Mouse (Mus musculus): ENCODE measurements around the gene Spag9. TPM values are rescaled to one million over a fixed set of nuclear protein-coding genes. Genes with fewer than 3 reads are reported as not detected.

The Spag9 gene
- total and polyA plus RNA-seq, 2 experiments from 2014 or later: 80.7 to 131 TPM

DNA sequence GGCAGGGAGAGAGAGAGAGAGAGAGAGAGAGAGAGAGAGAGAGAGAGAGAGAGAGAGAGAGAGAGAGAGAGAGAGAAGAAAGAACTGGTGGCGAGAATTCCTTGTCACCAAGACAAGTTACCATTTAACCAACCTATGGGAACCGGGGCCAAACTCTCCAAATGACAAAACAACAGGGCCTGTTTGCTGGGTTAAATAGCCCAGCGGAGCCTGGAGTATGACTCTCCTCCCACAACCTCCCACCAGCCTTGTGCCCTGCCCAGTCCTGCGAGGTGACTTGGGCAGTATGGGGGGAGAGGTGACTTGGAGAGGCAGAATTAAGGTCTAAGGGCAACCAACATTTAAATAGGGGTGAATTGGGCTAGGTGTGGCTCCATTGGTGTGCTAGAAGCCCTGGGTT lies 169.9 kb downstream of the Spag9 start:
- WGBS: 83% methylated on average over 4 of the region's 4 CpGs
- no peak overlapping the region for H3K4me2 ChIP-seq (ENCODE audit: low read depth, low read length, poor library complexity, severe bottlenecking)
- H3K9ac ChIP-seq (replicated peaks; ENCODE audit: low read length, poor library complexity, severe bottlenecking): no peak overlapping the region
- H3K9me3 ChIP-seq (ENCODE audit: low read length): no peaks in the 10 kb centered on the region
- peaks cover 11% of the 10 kb centered on the region for H3K4me1 ChIP-seq (ENCODE audit: insufficient read depth, low read length)
- ATAC-seq (ENCODE audit: low FRiP score) (no peak), DNase-seq (ENCODE audit: low spot score) (no peak)
- H3K36me3 ChIP-seq (ENCODE audit: insufficient read depth, low read length): no peaks in the 10 kb centered on the region
- no peak overlapping the region for H3K27ac ChIP-seq (ENCODE audit: low read depth, low read length)
- no peaks in the 10 kb centered on the region for H3K27me3 ChIP-seq (ENCODE audit: insufficient read depth, low read length)
- TF ChIP-seq CTCF (IDR thresholded peaks at IDR 0.05): no peak
- no peak overlapping the region for H3K4me3 ChIP-seq (ENCODE audit: low read depth, low read length)

DNA sequence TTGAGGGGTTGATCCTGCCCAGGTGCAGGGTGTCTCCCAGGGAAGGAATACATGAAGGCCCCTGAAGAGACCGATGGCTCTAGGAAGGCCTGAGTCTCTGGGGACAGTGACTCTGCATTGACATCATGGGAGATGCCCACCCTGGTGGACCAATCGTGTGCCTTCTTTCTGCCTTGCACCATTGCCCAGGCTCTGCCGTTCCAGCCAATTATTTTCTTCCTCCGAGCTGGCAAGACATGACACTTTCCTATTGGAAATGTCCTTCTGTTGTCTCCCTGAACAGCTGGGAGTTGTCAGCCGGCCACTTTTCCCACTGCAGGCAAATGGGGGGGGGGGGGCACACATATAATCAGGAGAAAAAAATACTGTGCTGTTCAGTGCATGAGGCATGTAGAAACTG lies 172.3 kb downstream of the Spag9 start:
- peak; percentile 54 for DNase-seq (ENCODE audit: low spot score)
- Histone ChIP-seq H3K4me2 (ENCODE audit: low read depth, low read length, poor library complexity, severe bottlenecking) (no peak overlapping the region), H3K27me3 (ENCODE audit: insufficient read depth, low read length) (no peaks in the 10 kb centered on the region), H3K9me3 (ENCODE audit: low read length) (no peaks in the 10 kb centered on the region), H3K4me1 (ENCODE audit: insufficient read depth, low read length) (no peaks in the 10 kb centered on the region), H3K4me3 (ENCODE audit: low read depth, low read length) (no peak overlapping the region), H3K9ac (replicated peaks; ENCODE audit: low read length, poor library complexity, severe bottlenecking) (no peak overlapping the region), H3K36me3 (ENCODE audit: insufficient read depth, low read length) (no peaks in the 10 kb centered on the region), H3K27ac (ENCODE audit: low read depth, low read length) (no peak overlapping the region)
- 50% methylated on average over 5 of the region's 5 CpGs for WGBS
- no peak for ATAC-seq (ENCODE audit: low FRiP score)
- TF ChIP-seq CTCF (IDR thresholded peaks at IDR 0.05): no peak

DNA sequence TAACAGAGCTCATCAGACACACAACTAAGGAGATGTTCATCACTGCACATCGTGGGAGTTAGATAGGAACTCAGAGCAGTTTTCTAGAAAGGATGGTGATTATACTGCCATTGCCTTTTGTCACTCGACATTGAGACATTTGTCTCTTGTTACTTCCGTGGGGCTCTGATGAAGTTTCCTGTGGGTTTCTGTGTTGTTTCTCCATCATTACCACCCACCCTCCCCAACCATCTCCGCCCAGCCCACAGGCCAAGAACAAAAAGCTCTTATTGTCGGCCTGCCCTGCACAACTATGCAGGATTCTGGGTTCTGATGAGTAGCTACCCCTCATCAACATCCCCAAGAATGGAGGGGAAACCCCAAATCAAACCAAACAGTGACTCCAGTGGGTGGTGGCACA lies 173.7 kb downstream of the Spag9 start:
- H3K27me3 ChIP-seq (ENCODE audit: insufficient read depth, low read length): no peaks in the 10 kb centered on the region
- no peak overlapping the region for H3K4me3 ChIP-seq (ENCODE audit: low read depth, low read length)
- no peak for DNase-seq (ENCODE audit: low spot score)
- no peaks in the 10 kb centered on the region for H3K4me1 ChIP-seq (ENCODE audit: insufficient read depth, low read length)
- no peaks in the 10 kb centered on the region for H3K9me3 ChIP-seq (ENCODE audit: low read length)
- no peak for ATAC-seq (ENCODE audit: low FRiP score)
- H3K4me2 ChIP-seq (ENCODE audit: low read depth, low read length, poor library complexity, severe bottlenecking): no peak overlapping the region
- no peak overlapping the region for H3K9ac ChIP-seq (replicated peaks; ENCODE audit: low read length, poor library complexity, severe bottlenecking)
- no peak overlapping the region for H3K27ac ChIP-seq (ENCODE audit: low read depth, low read length)
- no peaks in the 10 kb centered on the region for H3K36me3 ChIP-seq (ENCODE audit: insufficient read depth, low read length)
- no peak for TF ChIP-seq CTCF (IDR thresholded peaks at IDR 0.05)
- 83% methylated on average over 5 of the region's 5 CpGs for WGBS

DNA sequence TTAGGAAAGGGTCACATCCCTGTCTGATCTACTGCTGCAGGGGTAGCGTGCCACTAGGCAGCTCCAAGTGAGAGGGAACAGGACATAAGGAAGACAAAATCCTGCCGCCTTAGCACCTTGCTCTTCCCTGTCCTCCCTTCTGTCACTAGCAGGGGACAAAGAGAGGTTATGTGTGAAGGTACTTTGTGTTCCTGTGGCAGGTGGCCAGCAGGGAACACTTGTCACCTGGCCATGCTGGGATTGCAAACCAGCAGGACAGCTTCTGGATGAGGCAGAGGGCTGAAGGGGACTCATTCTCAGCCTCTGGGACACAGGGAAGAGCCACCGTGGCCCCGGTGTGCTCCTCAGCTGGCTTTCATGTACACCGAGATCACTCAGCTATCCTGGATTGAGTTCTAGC lies 175.8 kb downstream of the Spag9 start:
- Histone ChIP-seq H3K9ac (replicated peaks; ENCODE audit: low read length, poor library complexity, severe bottlenecking) (no peak overlapping the region), H3K27me3 (ENCODE audit: insufficient read depth, low read length) (no peaks in the 10 kb centered on the region), H3K4me3 (ENCODE audit: low read depth, low read length) (no peak overlapping the region), H3K4me2 (ENCODE audit: low read depth, low read length, poor library complexity, severe bottlenecking) (no peak overlapping the region), H3K4me1 (ENCODE audit: insufficient read depth, low read length) (no peaks in the 10 kb centered on the region), H3K9me3 (ENCODE audit: low read length) (no peaks in the 10 kb centered on the region), H3K36me3 (ENCODE audit: insufficient read depth, low read length) (no peaks in the 10 kb centered on the region), H3K27ac (ENCODE audit: low read depth, low read length) (no peak overlapping the region)
- DNase-seq (ENCODE audit: low spot score) (no peak), ATAC-seq (ENCODE audit: low FRiP score) (no peak)
- no peak for TF ChIP-seq CTCF (IDR thresholded peaks at IDR 0.05)
- 87% methylated on average over 5 of the region's 5 CpGs for WGBS

DNA sequence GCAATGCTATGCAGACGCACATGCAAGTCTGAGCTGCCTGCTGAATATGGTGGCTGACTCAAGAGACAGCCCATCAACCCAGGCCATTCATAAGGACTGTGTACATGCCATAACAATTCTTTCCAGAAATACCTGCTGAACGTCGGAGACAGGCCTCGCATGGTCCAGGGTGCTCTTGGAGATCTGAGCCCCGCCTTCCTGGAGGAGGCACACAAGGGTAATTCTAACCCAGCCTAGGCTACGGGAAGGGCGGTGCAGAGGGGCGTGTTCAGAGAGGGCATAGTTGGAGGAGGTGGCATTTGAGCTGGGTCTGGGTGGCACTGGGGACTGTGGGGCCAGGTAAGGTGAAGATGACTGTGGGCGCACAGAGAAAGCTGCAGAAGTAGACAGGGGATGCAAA lies 176.3 kb downstream of the Spag9 start:
- H3K9me3 ChIP-seq (ENCODE audit: low read length): no peaks in the 10 kb centered on the region
- DNase-seq (ENCODE audit: low spot score): no peak
- no peaks in the 10 kb centered on the region for H3K4me1 ChIP-seq (ENCODE audit: insufficient read depth, low read length)
- H3K27me3 ChIP-seq (ENCODE audit: insufficient read depth, low read length): no peaks in the 10 kb centered on the region
- H3K4me3 ChIP-seq (ENCODE audit: low read depth, low read length): no peak overlapping the region
- no peak overlapping the region for H3K4me2 ChIP-seq (ENCODE audit: low read depth, low read length, poor library complexity, severe bottlenecking)
- ATAC-seq (ENCODE audit: low FRiP score): no peak
- no peak overlapping the region for H3K9ac ChIP-seq (replicated peaks; ENCODE audit: low read length, poor library complexity, severe bottlenecking)
- no peak overlapping the region for H3K27ac ChIP-seq (ENCODE audit: low read depth, low read length)
- WGBS: 83% methylated on average over 9 of the region's 9 CpGs
- H3K36me3 ChIP-seq (ENCODE audit: insufficient read depth, low read length): no peaks in the 10 kb centered on the region
- TF ChIP-seq CTCF (IDR thresholded peaks at IDR 0.05): no peak

DNA sequence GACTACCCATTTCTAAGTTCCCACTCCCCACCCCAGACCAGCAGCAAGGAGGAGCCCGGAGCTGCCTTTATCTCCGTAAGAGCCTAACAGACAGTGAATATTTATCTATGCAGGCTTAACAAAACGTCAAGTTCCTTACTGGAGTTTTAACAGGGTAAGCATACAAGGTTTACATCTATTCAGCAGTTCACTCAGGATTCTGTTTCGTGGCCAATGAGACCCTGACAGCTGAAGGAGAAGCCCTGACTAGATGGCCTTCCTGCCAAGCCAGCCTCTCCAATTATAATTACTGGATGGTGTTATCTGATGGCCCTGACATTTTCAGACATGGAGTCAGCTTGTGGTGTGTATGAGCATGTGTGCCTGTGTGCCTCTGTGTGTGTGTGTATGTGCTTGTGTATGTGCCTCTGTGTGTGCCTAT lies 177.8 kb downstream of the Spag9 start:
- no peak overlapping the region for H3K4me3 ChIP-seq (ENCODE audit: low read depth, low read length)
- H3K27me3 ChIP-seq (ENCODE audit: insufficient read depth, low read length): no peaks in the 10 kb centered on the region
- TF ChIP-seq CTCF (IDR thresholded peaks at IDR 0.05): no peak
- no peaks in the 10 kb centered on the region for H3K9me3 ChIP-seq (ENCODE audit: low read length)
- H3K9ac ChIP-seq (replicated peaks; ENCODE audit: low read length, poor library complexity, severe bottlenecking): no peak overlapping the region
- H3K4me1 ChIP-seq (ENCODE audit: insufficient read depth, low read length): no peaks in the 10 kb centered on the region
- H3K36me3 ChIP-seq (ENCODE audit: insufficient read depth, low read length): no peaks in the 10 kb centered on the region
- 44% methylated on average over 4 of the region's 4 CpGs for WGBS
- no peak overlapping the region for H3K4me2 ChIP-seq (ENCODE audit: low read depth, low read length, poor library complexity, severe bottlenecking)
- DNase-seq (ENCODE audit: low spot score) (no peak), ATAC-seq (ENCODE audit: low FRiP score) (no peak)
- no peak overlapping the region for H3K27ac ChIP-seq (ENCODE audit: low read depth, low read length)
